Mouse (Mus musculus) stomach, embryonic 14.5 days (tissue): ENCODE measurements at regions not wholly inside any gene's neighbourhood (a gene's known extent, or its start where the extent isn't known, plus 50 kb on each side); places are given as distances from the start of the nearest gene placed in this dataset.
A peak's percentile ranks its signal among the peaks of the same experiment; 100 is the strongest.

ENCODE experiments used
- ATAC-seq: fragments of 200-750 bp; cut with Nextera tagmentation; 2 replicates; pipeline ENCODE4 v1.8.0; 2017; ENCODE audit warnings: low read depth, moderate TSS enrichment; ENCODE audit not compliant: insufficient number of reproducible peaks, insufficient read depth, low FRiP score
- H3K27ac ChIP-seq: fragments of 300-500 bp; sonication (generic); 2 replicates; pipeline ENCODE4 v1.5.1; 2014; ENCODE audit warnings: mild to moderate bottlenecking, low read length, moderate library complexity, mixed read lengths
- H3K27me3 ChIP-seq: fragments of 300-500 bp; sonication (generic); 2 replicates; pipeline ENCODE4 v1.6.1; 2014; ENCODE audit warnings: low read length, control low read depth, mixed read lengths; ENCODE audit not compliant: control insufficient read depth, insufficient read depth
- H3K36me3 ChIP-seq: fragments of 300-500 bp; sonication (generic); 2 replicates; pipeline ENCODE4 v1.6.1; 2014; ENCODE audit warnings: mild to moderate bottlenecking, control low read depth, low read length, moderate library complexity, mixed read lengths; ENCODE audit not compliant: control insufficient read depth, insufficient read depth
- H3K4me1 ChIP-seq: fragments of 300-500 bp; sonication (generic); 2 replicates; pipeline ENCODE4 v1.6.1; 2014; ENCODE audit warnings: low read length, control low read depth, mixed read lengths; ENCODE audit not compliant: control insufficient read depth, insufficient read depth
- H3K4me2 ChIP-seq: fragments of 300-500 bp; sonication (generic); replicated peaks from 2 replicates; pipeline ENCODE4 v1.6.1; 2014; ENCODE audit warnings: low read depth, low read length, control low read depth
- H3K4me3 ChIP-seq: fragments of 300-500 bp; sonication (generic); 2 replicates; pipeline ENCODE4 v1.5.1; 2014; ENCODE audit warnings: low read depth, low read length, control low read depth
- H3K9ac ChIP-seq: fragments of 300-500 bp; sonication (generic); replicated peaks from 2 replicates; pipeline ENCODE4 v1.6.1; 2014; ENCODE audit warnings: low read depth, mild to moderate bottlenecking, control low read depth, low read length, moderate library complexity, mixed read lengths
- H3K9me3 ChIP-seq: fragments of 300-500 bp; sonication (generic); 2 replicates; pipeline ENCODE4 v1.6.1; 2016; ENCODE audit warnings: low read depth, low read length, control low read depth; ENCODE audit not compliant: control insufficient read depth
- WGBS: fragments of 180-500 bp; shearing (Covaris S2); extraction: QIAGEN DNeasy Blood & Tissue Kit; methylation state at CpG from one replicate; pipeline ENCODE4 v1.1.7; 2014; 5-methylcytosine and 5-hydroxymethylcytosine counted together

DNA sequence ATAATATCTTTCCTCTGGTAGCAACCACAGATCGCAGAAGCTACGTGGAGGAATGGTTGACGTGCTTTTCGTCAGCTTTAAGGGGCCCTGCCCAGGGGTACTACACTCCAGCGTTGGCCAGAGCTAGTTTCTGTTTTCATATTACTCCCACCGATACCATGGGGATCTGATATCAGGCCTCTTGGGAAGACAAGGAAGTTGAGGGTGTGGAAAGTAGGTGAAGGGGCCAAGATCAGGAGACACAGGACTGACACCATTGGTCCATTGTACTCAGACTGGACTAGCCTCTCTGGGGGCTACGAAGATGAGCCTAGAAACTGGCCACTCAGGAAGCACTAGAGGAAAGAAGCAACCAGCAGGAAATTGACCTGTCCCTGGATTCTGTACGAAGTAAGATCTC lies 88.0 kb downstream of the Dll1 start:
- H3K27me3 ChIP-seq, result no peaks in the 10 kb centered on the region
- no peak overlapping the region for H3K9ac ChIP-seq
- peaks cover 15% of the 10 kb centered on the region for H3K4me1 ChIP-seq
- ATAC-seq, result no peak
- no peak overlapping the region for H3K27ac ChIP-seq
- H3K36me3 ChIP-seq, result no peaks in the 10 kb centered on the region
- no peak overlapping the region for H3K4me3 ChIP-seq
- WGBS, result 79% methylated on average over 8 of the region's 8 CpGs
- H3K4me2 ChIP-seq, result no peak overlapping the region
- no peaks in the 10 kb centered on the region for H3K9me3 ChIP-seq

- Histone ChIP-seq H3K4me3 (no peak overlapping the region), H3K36me3 (no peaks in the 10 kb centered on the region), H3K9me3 (no peaks in the 10 kb centered on the region), H3K4me1 (peaks cover 15% of the 10 kb centered on the region), H3K9ac (no peak overlapping the region), H3K27ac (no peak overlapping the region), H3K4me2 (no peak overlapping the region), H3K27me3 (no peaks in the 10 kb centered on the region)
- no peak for ATAC-seq
- 91% methylated on average over 2 of the region's 2 CpGs for WGBS
Measured at GRCm38 (mm10) chr17:15286596-15286995, 90.1 kb downstream of the Dll1 start.

GRCm38 (mm10) chr17:15285399-15286043 lies 91.2 kb downstream of the Dll1 start:
- no peak overlapping the region for H3K4me3 ChIP-seq
- WGBS, result 39% methylated on average over 7 of the region's 7 CpGs

GRCm38 (mm10) chr17:15269905-15270304 lies 106.8 kb downstream of the Dll1 start:
- Histone ChIP-seq H3K27me3 (no peaks in the 10 kb centered on the region), H3K36me3 (no peaks in the 10 kb centered on the region), H3K4me2 (no peak overlapping the region), H3K27ac (no peak overlapping the region), H3K9ac (no peak overlapping the region), H3K9me3 (no peaks in the 10 kb centered on the region), H3K4me1 (0 out of 2 replicates have a peak, but pooled peaks cover 2% of the 10 kb centered on the region), H3K4me3 (no peak overlapping the region)
- ATAC-seq, result no peak
- WGBS, result 60% methylated on average over 6 of the region's 6 CpGs

More at GRCm38 (mm10) chr17:15285399-15286043, 91.2 kb downstream of the Dll1 start:
- H3K27me3 ChIP-seq, result no peaks in the 10 kb centered on the region
- ATAC-seq, result peak; percentile 71
- no peak overlapping the region for H3K4me2 ChIP-seq
- H3K27ac ChIP-seq, result no peak overlapping the region
- H3K9ac ChIP-seq, result no peak overlapping the region
- H3K9me3 ChIP-seq, result no peaks in the 10 kb centered on the region
- peaks cover 15% of the 10 kb centered on the region for H3K4me1 ChIP-seq
- H3K36me3 ChIP-seq, result no peaks in the 10 kb centered on the region

DNA sequence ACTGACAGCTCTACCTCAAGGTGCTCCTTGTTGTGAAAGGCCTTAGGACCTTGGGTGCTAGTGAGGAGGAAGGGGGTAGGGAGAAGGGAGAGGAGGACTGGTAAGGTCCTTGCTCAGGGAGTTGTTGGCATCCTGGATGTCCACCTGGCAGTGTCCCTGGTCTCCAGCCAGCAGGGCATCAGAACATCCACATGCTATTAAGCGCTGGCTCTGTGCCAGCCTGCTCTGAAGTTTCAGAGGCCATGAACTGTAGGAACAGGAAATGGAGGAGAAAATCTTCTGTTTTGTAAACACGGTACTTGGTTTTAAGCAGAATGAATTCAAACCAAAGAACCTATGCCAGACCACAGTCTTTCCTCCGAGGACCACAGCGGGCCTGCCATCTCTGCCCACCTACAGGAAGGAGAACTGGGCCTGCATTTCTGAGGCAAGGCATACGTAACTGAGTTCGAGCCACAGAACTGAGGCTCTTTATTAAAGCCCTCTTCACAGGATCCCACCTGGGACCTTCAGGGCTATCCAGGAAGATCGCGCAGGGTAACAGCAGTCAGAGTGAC lies 107.5 kb downstream of the Dll1 start:
- WGBS, result 68% methylated on average over 8 of the region's 8 CpGs
- no peak for ATAC-seq
- Histone ChIP-seq H3K4me2 (no peak overlapping the region), H3K27me3 (no peaks in the 10 kb centered on the region), H3K4me3 (no peak overlapping the region), H3K9me3 (no peaks in the 10 kb centered on the region), H3K36me3 (no peaks in the 10 kb centered on the region), H3K4me1 (0 out of 2 replicates have a peak, but pooled peaks cover 2% of the 10 kb centered on the region), H3K9ac (no peak overlapping the region), H3K27ac (no peak overlapping the region)

- ATAC-seq, result no peak
- no peak overlapping the region for H3K9ac ChIP-seq
- H3K36me3 ChIP-seq, result no peaks in the 10 kb centered on the region
- H3K4me2 ChIP-seq, result no peak overlapping the region
- H3K27ac ChIP-seq, result no peak overlapping the region
- H3K27me3 ChIP-seq, result no peaks in the 10 kb centered on the region
- WGBS, result 68% methylated on average over 7 of the region's 7 CpGs
- H3K4me1 ChIP-seq, result 0 out of 2 replicates have a peak, but pooled peaks cover 2% of the 10 kb centered on the region
- H3K9me3 ChIP-seq, result no peaks in the 10 kb centered on the region
- no peak overlapping the region for H3K4me3 ChIP-seq
Measured at GRCm38 (mm10) chr17:15267721-15268120, 109.0 kb downstream of the Dll1 start.

DNA sequence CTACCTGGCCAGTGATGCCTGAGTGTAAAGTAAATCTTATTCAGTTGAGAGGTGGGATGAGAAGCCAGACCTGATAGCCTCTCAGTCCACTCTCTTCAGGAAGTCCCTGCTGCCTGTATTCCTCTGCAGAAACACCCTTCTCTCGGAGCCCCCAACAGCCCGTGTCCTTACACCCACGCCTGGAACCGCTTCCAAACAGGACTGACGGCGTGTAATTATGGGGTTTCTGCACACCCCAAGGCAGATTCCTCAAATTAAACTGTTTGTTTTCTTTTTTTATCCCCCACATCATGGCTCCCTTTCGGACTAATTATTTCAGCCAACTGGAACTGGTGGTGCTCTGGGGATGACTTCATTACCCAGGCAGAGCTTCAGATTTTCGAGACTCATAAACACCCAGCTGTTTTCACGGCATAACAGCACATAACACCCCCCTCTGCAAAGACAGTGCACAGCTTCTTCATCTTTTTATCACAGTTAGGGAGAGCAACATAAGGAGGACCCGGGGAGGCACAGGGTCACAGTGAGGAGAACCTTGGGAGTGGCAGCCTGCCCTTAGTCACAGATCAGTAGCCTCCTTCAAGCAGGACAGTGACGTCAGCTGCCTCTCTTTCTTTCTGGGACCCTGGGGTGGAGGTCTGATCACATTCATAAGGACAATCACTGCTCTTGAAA lies 117.1 kb downstream of the Dll1 start:
- Histone ChIP-seq H3K4me1 (no peaks in the 10 kb centered on the region), H3K27me3 (no peaks in the 10 kb centered on the region), H3K27ac (no peak overlapping the region), H3K9ac (no peak overlapping the region), H3K36me3 (no peaks in the 10 kb centered on the region), H3K4me2 (no peak overlapping the region), H3K9me3 (no peaks in the 10 kb centered on the region), H3K4me3 (no peak overlapping the region)
- no peak for ATAC-seq
- 67% methylated on average over 11 of the region's 11 CpGs for WGBS

DNA sequence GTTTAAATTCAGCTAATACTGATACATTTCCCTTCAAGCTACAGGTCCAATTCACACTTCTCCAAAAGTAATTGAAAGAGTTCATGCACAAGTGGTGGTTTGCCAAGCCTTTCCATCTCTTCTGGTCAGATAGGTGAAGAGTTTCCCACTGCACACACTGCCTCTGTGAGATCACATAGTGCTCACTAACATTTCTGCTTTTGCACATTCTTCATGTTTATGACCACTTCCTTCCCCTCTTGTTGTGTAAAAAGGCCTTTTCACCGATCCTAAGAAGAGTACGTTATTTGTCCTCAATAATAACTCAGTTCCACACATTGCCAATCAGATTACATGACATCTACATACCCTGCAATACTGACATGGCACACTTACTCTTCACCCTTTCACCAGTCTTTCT lies 120.8 kb downstream of the Dll1 start:
- Histone ChIP-seq H3K27ac (no peak overlapping the region), H3K27me3 (no peaks in the 10 kb centered on the region), H3K4me1 (no peaks in the 10 kb centered on the region), H3K4me2 (no peak overlapping the region), H3K9me3 (no peaks in the 10 kb centered on the region), H3K36me3 (no peaks in the 10 kb centered on the region), H3K4me3 (no peak overlapping the region), H3K9ac (no peak overlapping the region)
- 85% methylated on average over 2 of the region's 2 CpGs for WGBS
- ATAC-seq, result no peak
